Mouse (Mus musculus) telencephalon, adult 2 months (tissue): Measurements from ENCODE around the gene Emilin2.

Experiments used
- DNase-seq: peaks from one replicate; pipeline ENCODE4 v3.0.0-alpha.2; 2011; ENCODE audit warnings: low read depth, low spot score

The Emilin2 gene

GRCm38 (mm10) chr17:71234041-71234594 lies 77.7 kb downstream of the Emilin2 start:
- no peak for DNase-seq

GRCm38 (mm10) chr17:71233210-71233609 lies 78.6 kb downstream of the Emilin2 start:
- no peak for DNase-seq

- DNase-seq: no peak
Measured at GRCm38 (mm10) chr17:71231998-71232397, 79.8 kb downstream of the Emilin2 start.

- no peak for DNase-seq
Measured at GRCm38 (mm10) chr17:71230108-71230709, 81.6 kb downstream of the Emilin2 start.

GRCm38 (mm10) chr17:71228651-71229050 lies 83.1 kb downstream of the Emilin2 start:
- DNase-seq: no peak

- DNase-seq: no peak
Measured at GRCm38 (mm10) chr17:71227128-71227895, 84.5 kb downstream of the Emilin2 start.

GRCm38 (mm10) chr17:71225091-71225490 lies 86.7 kb downstream of the Emilin2 start:
- no peak for DNase-seq

GRCm38 (mm10) chr17:71224521-71224920 lies 87.3 kb downstream of the Emilin2 start:
- DNase-seq: no peak

GRCm38 (mm10) chr17:71223676-71224075 lies 88.1 kb downstream of the Emilin2 start:
- DNase-seq: peak; percentile 45

GRCm38 (mm10) chr17:71221383-71221782 lies 90.4 kb downstream of the Emilin2 start:
- DNase-seq: no peak

- DNase-seq: no peak
Measured at GRCm38 (mm10) chr17:71217111-71217685, 94.6 kb downstream of the Emilin2 start.

GRCm38 (mm10) chr17:71216263-71216662 lies 95.5 kb downstream of the Emilin2 start:
- no peak for DNase-seq

- no peak for DNase-seq
Measured at GRCm38 (mm10) chr17:71215241-71215839, 96.4 kb downstream of the Emilin2 start.

- DNase-seq: no peak
Measured at GRCm38 (mm10) chr17:71214514-71215240, 97.1 kb downstream of the Emilin2 start.

- no peak for DNase-seq
Measured at GRCm38 (mm10) chr17:71213666-71214065, 98.1 kb downstream of the Emilin2 start.

- DNase-seq: no peak
Measured at GRCm38 (mm10) chr17:71211962-71212646, 99.7 kb downstream of the Emilin2 start.

- DNase-seq: no peak
Measured at GRCm38 (mm10) chr17:71209936-71210335, 101.8 kb downstream of the Emilin2 start.

GRCm38 (mm10) chr17:71208921-71209320 lies 102.9 kb downstream of the Emilin2 start:
- DNase-seq: no peak

- no peak for DNase-seq
Measured at GRCm38 (mm10) chr17:71208376-71208775, 103.4 kb downstream of the Emilin2 start.

GRCm38 (mm10) chr17:71207268-71207667 lies 104.5 kb downstream of the Emilin2 start:
- no peak for DNase-seq
